ENCODE assay signal across 13 mouse cellular contexts in genomic region chr13:54248436-54248995, GRCm38 (mm10). TPM values are rescaled to one million over a fixed set of nuclear protein-coding genes. Genes with fewer than 3 reads are reported as not detected.
DNase-seq lines count a peak whose midpoint lies in the region; ATAC-seq lines count a peak whose summit lies in the region.
"Had no signal": no experiment of that assay in that cellular context is flagged by ENCODE, and none has a peak within 500 bp of the region (broad histone marks: within the 10 kb centered on the region; RNA-seq: fewer than 3 reads in every experiment).

No protein-coding gene starts in this region.

- 33% methylated on average over 13 of the region's 13 CpGs for WGBS in lung, embryonic 15.5 days
- WGBS in embryonic facial prominence, embryonic 15.5 days, result 56% methylated on average over 13 of the region's 13 CpGs
- WGBS in midbrain, embryonic 12.5 days, result 71% methylated on average over 13 of the region's 13 CpGs

- no peaks in the 10 kb centered on the region for H3K36me3 ChIP-seq in lung, embryonic 15.5 days
- no peaks in the 10 kb centered on the region for H3K36me3 ChIP-seq in embryonic facial prominence, embryonic 15.5 days
- H3K36me3 ChIP-seq in midbrain, embryonic 12.5 days, result no peaks in the 10 kb centered on the region
- H3K36me3 ChIP-seq: liver, embryonic 13.5 days had no signal

- peaks cover 24% of the 10 kb centered on the region for H3K4me1 ChIP-seq in lung, embryonic 15.5 days
- H3K4me1 ChIP-seq in embryonic facial prominence, embryonic 15.5 days, result peaks cover 17% of the 10 kb centered on the region
- peaks cover 24% of the 10 kb centered on the region for H3K4me1 ChIP-seq in midbrain, embryonic 12.5 days
- H3K4me1 ChIP-seq: liver, embryonic 13.5 days had no signal

- H3K4me2 ChIP-seq in lung, embryonic 15.5 days, result peak overlapping the region; percentile 26
- H3K4me2 ChIP-seq in embryonic facial prominence, embryonic 15.5 days (replicated peaks), result peak overlapping the region; percentile 0; the same call in 1 of the 2 replicates
- no peak overlapping the region for H3K4me2 ChIP-seq in midbrain, embryonic 12.5 days (replicated peaks)
- H3K4me2 ChIP-seq: liver, embryonic 13.5 days had no signal

- no peaks in the 10 kb centered on the region for H3K27me3 ChIP-seq in lung, embryonic 15.5 days
- H3K27me3 ChIP-seq in embryonic facial prominence, embryonic 15.5 days, result peaks cover 5% of the 10 kb centered on the region; the same call in 1 of the 2 replicates
- H3K27me3 ChIP-seq in midbrain, embryonic 12.5 days, result peaks cover 5% of the 10 kb centered on the region; the same call in 1 of the 2 replicates

- no peak overlapping the region for H3K9ac ChIP-seq in lung, embryonic 15.5 days
- no peak overlapping the region for H3K9ac ChIP-seq in embryonic facial prominence, embryonic 15.5 days
- no peak overlapping the region for H3K9ac ChIP-seq in midbrain, embryonic 12.5 days (replicated peaks)
- H3K9ac ChIP-seq: liver, embryonic 13.5 days had no signal

- peak overlapping the region; percentile 74 for H3K27ac ChIP-seq in lung, embryonic 15.5 days
- H3K27ac ChIP-seq in embryonic facial prominence, embryonic 15.5 days (replicated peaks), result peak overlapping the region; percentile 78
- H3K27ac ChIP-seq in midbrain, embryonic 12.5 days (replicated peaks), result peak overlapping the region; percentile 35; the same call in 1 of the 2 replicates
- H3K27ac ChIP-seq: liver, embryonic 13.5 days had no signal

- H3K4me3 ChIP-seq in lung, embryonic 15.5 days, result no peak overlapping the region
- H3K4me3 ChIP-seq in embryonic facial prominence, embryonic 15.5 days (replicated peaks), result no peak overlapping the region
- H3K4me3 ChIP-seq in midbrain, embryonic 12.5 days, result no peak overlapping the region
- H3K4me3 ChIP-seq: liver, embryonic 13.5 days had no signal

- no peak for ATAC-seq in lung, embryonic 15.5 days (ENCODE audit: borderline replicate concordance, extremely low read depth, low FRiP score, low TSS enrichment)
- ATAC-seq in embryonic facial prominence, embryonic 15.5 days (ENCODE audit: insufficient number of reproducible peaks, low FRiP score, low TSS enrichment, low read depth), result no peak
- ATAC-seq in midbrain, embryonic 12.5 days (ENCODE audit: low FRiP score, low read depth), result no peak
- ATAC-seq: forebrain, embryonic 16.5 days had no signal

- DNase-seq in heart, postnatal 4 days, result peak; percentile 12
- DNase-seq in heart, postnatal 36 days, result no peak
- no peak for DNase-seq in lung, postnatal 4 days
- DNase-seq in spleen, postnatal 10 days (ENCODE audit: low spot score in 2 of 2), result no peak
- DNase-seq in spleen, postnatal 36 days (ENCODE audit: low spot score in 2 of 2), result no peak
- DNase-seq: adrenal gland, adult 2 months; liver, embryonic 13.5 days had no signal

- H3K9me3 ChIP-seq in lung, embryonic 15.5 days, result no peaks in the 10 kb centered on the region
- H3K9me3 ChIP-seq in embryonic facial prominence, embryonic 15.5 days (replicated peaks), result no peaks in the 10 kb centered on the region
- H3K9me3 ChIP-seq in midbrain, embryonic 12.5 days, result no peaks in the 10 kb centered on the region
- H3K9me3 ChIP-seq: liver, embryonic 13.5 days had no signal

- intact Hi-C loops in heart, postnatal 36 days (cut with DNase I), result no loop called here

RNA-seq across cellular contexts. Expression of gene Hrh2, which starts 56.6 kb away (rescaled TPM):
- under 1 TPM; 0.11 to 0.12 TPM for total RNA-seq in heart, postnatal 4 days (2021)
- under 1 TPM; 0.39 to 0.43 TPM for total RNA-seq in heart, postnatal 36 days (2021)
- polyA plus RNA-seq in lung, embryonic 15.5 days (2015; fragmentation: Nextera tagmentation; extraction: Ambion mirVana), result 0.12 TPM in 1 of 2 replicates, not detected in the other
- 0.09 and 0.12 TPM in 2 replicates for polyA plus RNA-seq in embryonic facial prominence, embryonic 15.5 days (2015; fragmentation: Nextera tagmentation; extraction: Ambion mirVana)
- 0.08 and 0.34 TPM in 2 replicates for polyA plus RNA-seq in midbrain, embryonic 12.5 days (2016; fragmentation: Nextera tagmentation; extraction: Ambion mirVana)
- total RNA-seq: gastrocnemius, postnatal 14 days had no signal
- polyA plus RNA-seq: Patski had no signal
